Mouse (Mus musculus) spleen, postnatal 10 days (tissue): ENCODE measurements around the gene Dlg1.

Source experiments
- DNase-seq, 2 experiments: peaks; one replicate each; pipeline ENCODE4 v3.0.0; 2021 to 2022; ENCODE audit warnings: low spot score in 2 of 2

Gene Dlg1

GRCm38 (mm10) chr16:31846763-31847162 lies 183.5 kb downstream of the Dlg1 start:
- no peak for DNase-seq

DNA sequence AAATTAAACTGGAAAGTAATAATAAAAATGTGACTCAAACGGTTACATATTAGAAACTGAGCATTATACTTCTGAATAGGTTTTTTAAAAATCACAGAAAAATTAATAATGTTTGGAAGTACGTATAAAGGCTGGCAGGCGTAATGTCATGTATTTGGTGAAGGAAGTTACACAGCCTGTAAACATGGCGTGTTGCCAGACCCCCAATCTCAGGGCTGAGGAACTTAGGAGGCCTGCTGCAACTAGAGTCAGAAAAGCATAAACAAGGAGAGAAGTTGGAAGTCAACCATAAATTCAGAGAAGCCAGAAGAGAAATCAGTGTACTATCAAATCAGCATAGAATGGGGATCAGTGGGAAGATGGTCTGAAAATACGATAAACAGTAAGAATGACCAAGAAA lies 200.7 kb downstream of the Dlg1 start:
- no peak for DNase-seq

DNA sequence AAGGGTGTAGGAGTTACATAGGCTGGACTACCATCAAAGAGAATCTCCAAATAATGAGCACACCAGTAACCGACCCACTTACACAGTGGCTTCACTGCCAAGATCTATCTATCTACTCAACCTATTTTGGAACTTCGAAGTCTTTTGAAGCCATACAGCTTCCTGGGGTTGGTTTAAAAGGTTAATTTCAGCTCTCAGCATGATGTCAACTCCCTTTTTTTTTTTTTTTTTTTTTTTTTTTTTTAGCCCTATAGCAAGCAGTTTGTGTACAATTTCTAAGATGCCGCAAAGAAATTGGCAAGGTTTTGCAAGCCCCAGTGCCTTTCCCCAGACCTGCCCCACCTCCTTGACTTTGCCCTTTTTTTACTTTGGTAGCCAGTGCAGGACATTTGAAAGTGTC lies 202.0 kb downstream of the Dlg1 start:
- no peak for DNase-seq

- DNase-seq: no peak
Measured at GRCm38 (mm10) chr16:31866911-31867310, 203.7 kb downstream of the Dlg1 start.

DNA sequence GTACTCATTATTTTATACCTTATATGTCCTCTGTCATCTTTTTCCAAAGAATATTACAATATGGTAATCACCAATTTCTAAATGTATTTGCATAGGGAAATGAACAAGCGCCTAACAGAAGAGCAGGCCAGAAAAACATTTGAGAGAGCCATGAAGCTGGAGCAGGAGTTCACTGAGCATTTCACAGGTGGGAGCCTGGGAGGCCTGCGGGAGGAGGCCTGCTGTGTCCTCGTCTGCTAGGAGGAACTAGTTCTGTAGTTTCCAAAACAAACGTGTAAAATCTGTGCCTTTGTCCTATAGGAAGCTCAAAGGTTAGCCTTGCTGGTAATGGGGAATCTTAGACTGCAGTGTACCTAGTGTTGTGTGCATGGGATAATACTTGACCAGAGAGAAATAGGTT lies 204.5 kb downstream of the Dlg1 start:
- DNase-seq: no peak

DNA sequence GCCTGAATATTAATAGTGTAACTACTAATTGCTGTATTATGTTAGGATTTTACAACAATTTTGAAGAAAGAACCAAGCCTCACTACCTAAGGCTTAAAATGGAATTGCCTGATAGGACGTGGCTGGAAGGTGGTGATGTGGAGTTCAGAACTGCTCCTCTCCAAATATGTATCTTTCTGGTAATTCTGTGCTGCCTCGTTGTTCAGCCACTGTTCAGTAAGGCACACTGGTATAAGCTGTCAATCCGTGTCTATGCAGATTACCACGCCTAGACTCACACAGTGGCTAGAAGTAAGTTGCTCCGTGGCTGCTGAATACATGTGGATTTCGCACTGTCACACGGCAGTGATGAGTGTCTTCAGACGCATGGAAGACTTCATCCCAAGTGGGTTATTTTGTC lies 210.5 kb downstream of the Dlg1 start:
- no peak for DNase-seq

DNA sequence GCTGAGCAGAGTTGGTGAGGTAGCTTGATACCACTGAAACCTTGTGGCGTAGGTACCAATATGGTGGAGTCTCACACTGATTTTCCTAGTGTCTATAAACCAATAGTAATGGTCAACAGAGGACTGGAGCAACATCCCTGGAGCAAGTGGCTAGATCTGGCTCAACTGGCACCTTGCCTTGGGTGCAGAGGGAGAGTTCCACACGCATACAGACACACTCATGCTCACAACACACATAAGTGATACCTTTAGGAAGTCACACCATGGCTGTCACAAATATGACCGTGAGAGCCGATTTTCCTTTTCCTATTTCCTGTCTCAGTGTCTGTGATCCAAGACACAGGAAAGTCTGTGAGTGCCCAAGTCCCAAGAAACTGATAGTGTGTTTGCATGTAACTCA lies 212.1 kb downstream of the Dlg1 start:
- DNase-seq: no peak

DNA sequence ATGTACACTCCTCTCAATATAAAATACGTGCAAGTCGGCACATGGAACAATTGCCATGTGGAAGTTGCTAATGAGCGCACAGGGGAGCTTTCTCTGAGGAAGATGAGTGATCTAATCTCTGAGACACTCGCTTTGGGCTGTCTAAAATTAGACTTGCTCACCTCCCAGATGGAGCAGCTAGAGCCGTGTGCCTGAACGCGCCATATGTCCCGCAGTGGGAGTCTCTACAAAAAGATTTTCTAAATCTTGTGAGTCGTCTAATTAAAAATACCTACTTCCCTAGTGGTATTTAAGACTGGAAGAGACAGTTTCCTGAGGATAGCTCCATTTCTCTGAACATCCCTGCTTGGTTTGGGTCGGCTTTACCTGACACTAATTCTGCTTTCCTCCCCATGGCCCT lies 213.1 kb downstream of the Dlg1 start:
- DNase-seq: no peak

- no peak for DNase-seq
Measured at GRCm38 (mm10) chr16:31878052-31878451, 214.8 kb downstream of the Dlg1 start.

GRCm38 (mm10) chr16:31878573-31879257 lies 215.5 kb downstream of the Dlg1 start, which contains the start of gene Meltf:
TSS of gene Meltf (plus strand) at chr16:31878810.
- peak; percentile 36 to 79 for DNase-seq

- no peak for DNase-seq
Measured at GRCm38 (mm10) chr16:31880146-31880840, 217.1 kb downstream of the Dlg1 start.

- no peak for DNase-seq
Measured at GRCm38 (mm10) chr16:31882381-31882908, 219.2 kb downstream of the Dlg1 start.

DNA sequence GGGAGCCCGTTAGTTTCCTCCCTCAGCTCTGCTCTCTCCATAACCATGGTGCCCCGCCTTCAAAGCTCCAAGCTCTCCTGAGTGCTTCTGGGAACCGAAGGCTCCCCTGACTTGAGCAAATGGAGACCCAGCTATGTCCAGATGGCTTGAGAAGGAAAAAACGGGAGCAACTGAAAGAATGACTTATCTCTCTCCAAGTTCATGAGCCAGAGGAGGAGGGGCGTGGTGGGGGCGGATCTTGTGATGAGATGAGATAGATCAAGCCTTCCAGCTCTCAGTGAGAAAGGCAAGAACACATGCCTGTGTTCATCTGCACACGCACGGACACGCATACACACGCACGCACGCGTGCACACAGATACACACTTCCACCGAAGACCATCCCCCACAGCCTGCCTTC lies 220.1 kb downstream of the Dlg1 start:
- DNase-seq: no peak

GRCm38 (mm10) chr16:31883902-31884301 lies 220.7 kb downstream of the Dlg1 start:
- no peak for DNase-seq

DNA sequence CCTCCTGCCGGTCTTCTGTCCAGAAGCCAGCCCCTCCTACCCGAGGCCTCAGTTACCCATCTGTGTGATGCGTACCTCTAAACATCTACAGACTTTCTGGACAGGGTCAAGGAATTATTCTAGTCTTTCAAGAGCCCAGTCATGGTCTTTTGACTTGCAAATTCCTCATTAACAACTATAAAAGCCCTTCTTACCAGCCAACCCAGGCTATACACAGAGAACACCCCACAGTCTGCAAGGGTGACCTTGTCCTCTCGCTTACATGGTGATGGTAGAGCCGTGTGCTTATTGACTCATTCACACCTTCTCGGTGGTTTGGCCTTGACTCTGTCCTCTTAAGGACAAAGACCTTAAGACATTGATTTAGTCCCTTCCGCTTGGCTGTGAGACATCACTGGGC lies 227.7 kb downstream of the Dlg1 start:
- no peak for DNase-seq

- DNase-seq: no peak
Measured at GRCm38 (mm10) chr16:31893396-31894141, 230.3 kb downstream of the Dlg1 start.

DNA sequence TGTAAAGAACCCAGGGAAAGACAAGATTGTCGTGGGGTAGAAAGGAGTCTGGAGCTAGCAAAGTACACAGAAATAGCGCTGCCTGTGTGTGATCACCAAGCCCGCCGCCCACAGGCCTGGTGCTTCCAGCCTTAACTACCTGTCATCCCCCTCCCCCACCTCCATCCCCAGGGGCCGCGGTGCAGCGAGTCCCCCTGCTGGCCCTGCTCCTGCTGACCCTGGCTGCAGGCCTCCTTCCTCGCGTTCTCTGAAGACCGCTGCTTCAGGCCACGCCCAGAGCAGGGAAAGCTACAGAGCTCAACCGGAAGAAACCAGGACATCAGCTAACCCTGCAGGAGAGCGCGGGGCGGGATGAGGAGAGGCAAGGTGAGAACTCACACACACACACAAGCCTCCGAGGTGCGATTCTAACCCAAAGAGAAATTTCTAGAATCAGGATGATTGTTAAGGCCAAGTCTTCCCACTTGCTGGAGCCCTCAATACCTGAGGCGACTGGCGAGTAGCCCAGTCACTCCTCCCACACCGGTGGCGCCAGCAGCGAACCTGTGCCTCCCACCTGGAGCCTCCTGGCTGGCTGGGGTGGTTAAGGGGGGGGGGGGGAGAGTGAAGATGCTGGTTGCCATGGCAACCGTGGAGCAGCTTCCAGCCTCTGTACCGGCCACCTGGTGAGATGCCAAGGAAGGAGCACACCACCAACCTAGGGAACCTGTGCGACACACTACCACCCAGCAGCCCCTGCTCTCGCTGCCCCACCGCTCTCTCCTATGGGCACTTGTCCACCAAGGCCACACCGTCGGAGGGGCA lies 233.9 kb downstream of the Dlg1 start:
- peak in 1 of 2 experiments; percentile 23 for DNase-seq

- no peak for DNase-seq
Measured at GRCm38 (mm10) chr16:31898546-31899326, 235.5 kb downstream of the Dlg1 start.

GRCm38 (mm10) chr16:31901886-31902285 lies 238.6 kb downstream of the Dlg1 start:
- no peak for DNase-seq

- DNase-seq: no peak
Measured at GRCm38 (mm10) chr16:31903239-31903638, 240.0 kb downstream of the Dlg1 start.

- DNase-seq: peak in 1 of 2 experiments; percentile 41
Measured at GRCm38 (mm10) chr16:31905331-31905730, 242.1 kb downstream of the Dlg1 start.
